16 mouse cellular contexts compared by ENCODE assay signal in genomic region chr2:133282692-133283091, GRCm38 (mm10).
DNase-seq lines count a peak whose midpoint lies in the region; ATAC-seq and TF ChIP-seq lines count a peak whose summit lies in the region.
"Had no signal": no experiment of that assay in that cellular context is flagged by ENCODE, and none has a peak within 500 bp of the region (broad histone marks: within the 10 kb centered on the region; RNA-seq: fewer than 3 reads in every experiment).

No protein-coding gene starts in this region.

- no peak overlapping the region for H3K4me2 ChIP-seq in lung, embryonic 14.5 days
- H3K4me2 ChIP-seq in forebrain, postnatal 0 days (ENCODE audit: low read depth), result no peak overlapping the region
- H3K4me2 ChIP-seq: heart, embryonic 12.5 days had no signal

- H3K4me3 ChIP-seq in lung, embryonic 14.5 days (ENCODE audit: low read depth, low read length), result no peak overlapping the region
- H3K4me3 ChIP-seq in forebrain, postnatal 0 days (ENCODE audit: low read depth, low read length), result no peak overlapping the region
- H3K4me3 ChIP-seq: heart, embryonic 12.5 days; hindbrain, embryonic 10.5 days had no signal

- DNase-seq in embryo, embryonic 10 days (ENCODE audit: low spot score), result peak; percentile 3
- no peak for DNase-seq in embryo, embryonic 11 days
- DNase-seq in lung, embryonic 14.5 days, result peak; percentile 69
- DNase-seq in lung, adult 18-20 months, result no peak
- peak; percentile 54 for DNase-seq in brain, embryonic 14.5 days (ENCODE audit: low read depth)
- peak; percentile 51 for DNase-seq in forebrain, postnatal 0 days
- DNase-seq in ovary, postnatal 14 days (ENCODE audit: low spot score), result no peak
- DNase-seq: adrenal gland, adult 8-10 months; cerebellum, postnatal 10 days; kidney, adult 18-20 months; left cerebral cortex, postnatal 4 days; liver had no signal

- H3K9me3 ChIP-seq in lung, embryonic 14.5 days (ENCODE audit: low read depth, low read length), result no peaks in the 10 kb centered on the region
- no peaks in the 10 kb centered on the region for H3K9me3 ChIP-seq in forebrain, postnatal 0 days (ENCODE audit: low read length)
- H3K9me3 ChIP-seq: heart, embryonic 12.5 days; hindbrain, embryonic 10.5 days had no signal

- no peak for TF ChIP-seq CTCF in lung, embryonic 14.5 days (IDR thresholded peaks at IDR 0.05; ENCODE audit: low read depth)
- TF ChIP-seq CTCF in brain, embryonic 14.5 days (IDR thresholded peaks at IDR 0.05; ENCODE audit: borderline replicate concordance, extremely low read depth, insufficient read depth, insufficient read length), result no peak
- TF ChIP-seq CTCF in forebrain, postnatal 0 days (IDR thresholded peaks at IDR 0.05; ENCODE audit: low read depth), result no peak

- 38% methylated on average over 5 of the region's 5 CpGs for WGBS in lung, embryonic 14.5 days
- 30% methylated on average over 5 of the region's 5 CpGs for WGBS in forebrain, postnatal 0 days

- H3K36me3 ChIP-seq in lung, embryonic 14.5 days (ENCODE audit: insufficient read depth), result no peaks in the 10 kb centered on the region
- no peaks in the 10 kb centered on the region for H3K36me3 ChIP-seq in forebrain, postnatal 0 days (ENCODE audit: insufficient read depth)
- H3K36me3 ChIP-seq: heart, embryonic 12.5 days; hindbrain, embryonic 10.5 days had no signal

- no peak overlapping the region for H3K9ac ChIP-seq in lung, embryonic 14.5 days
- no peak overlapping the region for H3K9ac ChIP-seq in forebrain, postnatal 0 days
- H3K9ac ChIP-seq: heart, embryonic 12.5 days had no signal

- ATAC-seq in lung, embryonic 14.5 days (ENCODE audit: insufficient read depth), result peak; percentile 81
- peak; percentile 89 for ATAC-seq in forebrain, postnatal 0 days
- ATAC-seq in erythroid progenitor cell, adult 5-6 weeks (replicated peaks; ENCODE audit: low FRiP score, poor library complexity, severe bottlenecking), result no peak

- no peaks in the 10 kb centered on the region for H3K27me3 ChIP-seq in lung, embryonic 14.5 days (ENCODE audit: insufficient read depth, low read length)
- no peaks in the 10 kb centered on the region for H3K27me3 ChIP-seq in forebrain, postnatal 0 days (ENCODE audit: insufficient read depth, low read length)
- H3K27me3 ChIP-seq: heart, embryonic 12.5 days had no signal

- TF ChIP-seq POLR2A in brain, embryonic 14.5 days (IDR thresholded peaks at IDR 0.05; ENCODE audit: borderline replicate concordance, extremely low read depth, insufficient read depth, insufficient read length, poor library complexity, severe bottlenecking), result no peak

- no peak overlapping the region for H3K27ac ChIP-seq in lung, embryonic 14.5 days (ENCODE audit: low read depth)
- no peak overlapping the region for H3K27ac ChIP-seq in forebrain, postnatal 0 days (ENCODE audit: low read depth, low read length)
- H3K27ac ChIP-seq: hindbrain, embryonic 10.5 days; kidney, postnatal 0 days had no signal

- no peaks in the 10 kb centered on the region for H3K4me1 ChIP-seq in lung, embryonic 14.5 days (ENCODE audit: insufficient read depth)
- no peaks in the 10 kb centered on the region for H3K4me1 ChIP-seq in forebrain, postnatal 0 days (ENCODE audit: insufficient read depth)
- H3K4me1 ChIP-seq: hindbrain, embryonic 10.5 days had no signal

Comparison
In these comparisons a context has a peak if more than half of its experiments do, and no peak if none do; other contexts are left out.
1. DNase-seq: peak in embryo, embryonic 10 days (single experiment), lung, embryonic 14.5 days (single experiment), brain, embryonic 14.5 days (single experiment) and forebrain, postnatal 0 days (single experiment); none in embryo, embryonic 11 days (single experiment), lung, adult 18-20 months (0 of 2) and ovary, postnatal 14 days (single experiment).